Mouse (Mus musculus) erythroblast, embryonic 14.5 days (primary cell): ENCODE data around the gene Pid1. TPM values are rescaled to one million over a fixed set of nuclear protein-coding genes. Genes with fewer than 3 reads are reported as not detected.
"Not testable (repeated sequence)": the region's sequence is repeated elsewhere in the genome, so short reads cannot be mapped to it uniquely, and the experiment has no call there.

Experiments
- H3K27me3 ChIP-seq: 2 replicates; pipeline ENCODE4 v1.6.1; 2012; ENCODE audit warnings: inconsistent platforms; ENCODE audit not compliant: control insufficient read depth
- H3K36me3 ChIP-seq: 2 replicates; pipeline ENCODE4 v1.6.1; 2012; ENCODE audit warnings: mild to moderate bottlenecking, inconsistent platforms; ENCODE audit not compliant: control insufficient read depth
- H3K4me1 ChIP-seq: 2 replicates; pipeline ENCODE4 v1.6.1; 2012; ENCODE audit warnings: inconsistent platforms; ENCODE audit not compliant: control insufficient read depth
- H3K4me3 ChIP-seq: replicated peaks from 2 replicates; pipeline ENCODE3; 2012; ENCODE audit warnings: moderate library complexity, mild to moderate bottlenecking, inconsistent platforms
- H3K9me3 ChIP-seq: 2 replicates; pipeline ENCODE4 v1.6.1; 2012; ENCODE audit warnings: low read length, inconsistent platforms, mixed read lengths; ENCODE audit not compliant: control insufficient read depth
- GATA1 ChIP-seq: IDR thresholded peaks from 2 replicates; pipeline ENCODE4 v1.6.1; 2012; ENCODE audit warnings: low read length, inconsistent platforms, mixed read lengths
- TAL1 ChIP-seq: IDR thresholded peaks from 3 replicates; pipeline ENCODE4 v1.6.1; 2012; ENCODE audit warnings: low read length, inconsistent platforms, mixed read lengths
- polyA plus RNA-seq: library from polyadenylated mRNA; stranded (reverse); fragments of >175 nt; gene quantifications from 2 replicates; pipeline ENCODE4 v1.2.3, GENCODE M21; 2012

Gene Pid1
- polyA plus RNA-seq, 1 experiment: 0.05 TPM

GRCm38 (mm10) chr1:84362709-84363617, 1.0 kb downstream of the Pid1 start:
- H3K4me1 ChIP-seq: no peaks in the 10 kb centered on the region
- H3K9me3 ChIP-seq: peaks cover 4% of the 10 kb centered on the region
- no peak overlapping the region for H3K4me3 ChIP-seq
- no peaks in the 10 kb centered on the region for H3K36me3 ChIP-seq
- H3K27me3 ChIP-seq: no peaks in the 10 kb centered on the region
- no peak for TF ChIP-seq TAL1
- no peak for TF ChIP-seq GATA1

GRCm38 (mm10) chr1:84362209-84362608, 1.8 kb downstream of the Pid1 start:
- H3K4me1 ChIP-seq: no peaks in the 10 kb centered on the region
- no peaks in the 10 kb centered on the region for H3K36me3 ChIP-seq
- peaks cover 4% of the 10 kb centered on the region for H3K9me3 ChIP-seq
- H3K27me3 ChIP-seq: no peaks in the 10 kb centered on the region
- TF ChIP-seq TAL1 (no peak), GATA1 (no peak)
- no peak overlapping the region for H3K4me3 ChIP-seq

GRCm38 (mm10) chr1:84361389-84361788, 2.6 kb downstream of the Pid1 start:
- Histone ChIP-seq H3K9me3 (peaks cover 4% of the 10 kb centered on the region), H3K36me3 (no peaks in the 10 kb centered on the region), H3K4me3 (no peak overlapping the region), H3K27me3 (no peaks in the 10 kb centered on the region), H3K4me1 (no peaks in the 10 kb centered on the region)
- TF ChIP-seq GATA1 (no peak), TAL1 (no peak)

- H3K27me3 ChIP-seq: no peaks in the 10 kb centered on the region
- peaks cover 4% of the 10 kb centered on the region for H3K9me3 ChIP-seq
- no peak overlapping the region for H3K4me3 ChIP-seq
- H3K36me3 ChIP-seq: no peaks in the 10 kb centered on the region
- no peak for TF ChIP-seq GATA1
- no peak for TF ChIP-seq TAL1
- H3K4me1 ChIP-seq: no peaks in the 10 kb centered on the region
These were observed 4.1 kb downstream of the Pid1 start for GRCm38 (mm10) chr1:84359611-84360500.

- no peak overlapping the region for H3K4me3 ChIP-seq
- TF ChIP-seq GATA1: no peak
- no peak for TF ChIP-seq TAL1
- peaks cover 5% of the 10 kb centered on the region for H3K9me3 ChIP-seq
- H3K4me1 ChIP-seq: no peaks in the 10 kb centered on the region
- no peaks in the 10 kb centered on the region for H3K36me3 ChIP-seq
- H3K27me3 ChIP-seq: no peaks in the 10 kb centered on the region
These were observed 6.8 kb downstream of the Pid1 start for GRCm38 (mm10) chr1:84357216-84357615.

GRCm38 (mm10) chr1:84350262-84350661, 13.7 kb downstream of the Pid1 start:
- no peaks in the 10 kb centered on the region for H3K36me3 ChIP-seq
- H3K4me1 ChIP-seq: no peaks in the 10 kb centered on the region
- H3K4me3 ChIP-seq: no peak overlapping the region
- H3K9me3 ChIP-seq: peaks cover 2% of the 10 kb centered on the region; the same call in 1 of the 2 replicates
- H3K27me3 ChIP-seq: no peaks in the 10 kb centered on the region
- no peak for TF ChIP-seq TAL1
- TF ChIP-seq GATA1: no peak

GRCm38 (mm10) chr1:84347796-84348476, 16.0 kb downstream of the Pid1 start:
- Histone ChIP-seq H3K36me3 (no peaks in the 10 kb centered on the region), H3K4me3 (no peak overlapping the region), H3K4me1 (no peaks in the 10 kb centered on the region), H3K9me3 (no peaks in the 10 kb centered on the region), H3K27me3 (no peaks in the 10 kb centered on the region)
- TF ChIP-seq TAL1 (no peak), GATA1 (no peak)

- not testable (repeated sequence) for H3K4me1 ChIP-seq, H3K4me3 ChIP-seq, H3K9me3 ChIP-seq, H3K27me3 ChIP-seq, H3K36me3 ChIP-seq
These were observed 31.2 kb downstream of the Pid1 start for GRCm38 (mm10) chr1:84332797-84333196.

GRCm38 (mm10) chr1:84331861-84332260, 32.1 kb downstream of the Pid1 start:
- not testable (repeated sequence) for H3K36me3 ChIP-seq, H3K4me3 ChIP-seq, H3K9me3 ChIP-seq, H3K27me3 ChIP-seq, H3K4me1 ChIP-seq
